Mouse (Mus musculus): Measurements from ENCODE around the gene Thrb. TPM values are rescaled to one million over a fixed set of nuclear protein-coding genes. Genes with fewer than 3 reads are reported as not detected.

The Thrb gene
- polyA plus RNA-seq, 1 experiment = 11.2 TPM

DNA sequence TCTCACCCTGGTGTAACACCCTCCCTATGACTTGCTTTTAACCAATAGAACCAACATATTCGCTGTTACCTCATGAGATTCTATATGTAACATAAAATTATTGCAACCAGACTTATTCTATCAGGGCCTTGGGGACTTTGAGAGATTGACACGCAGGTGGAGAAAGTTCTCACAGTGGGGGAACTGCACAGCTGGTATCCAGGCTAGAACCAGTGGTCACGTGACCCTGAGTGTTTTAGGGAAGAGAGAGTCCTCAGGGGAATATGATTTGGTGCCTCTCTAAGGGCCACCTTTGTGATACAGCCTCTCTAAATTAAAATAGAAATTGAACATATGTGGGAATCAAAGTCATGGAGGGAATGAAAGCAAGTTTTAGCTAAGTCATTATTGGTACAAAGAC lies 371.9 kb downstream of the Thrb start:
- no peaks in the 10 kb centered on the region for H3K4me1 ChIP-seq (ENCODE audit: control insufficient read depth, insufficient read depth, low read length)
- no peaks in the 10 kb centered on the region for H3K27me3 ChIP-seq (replicated peaks; ENCODE audit: control insufficient read depth, insufficient read depth, low read length)
- 93% methylated on average over 3 of the region's 3 CpGs for WGBS

DNA sequence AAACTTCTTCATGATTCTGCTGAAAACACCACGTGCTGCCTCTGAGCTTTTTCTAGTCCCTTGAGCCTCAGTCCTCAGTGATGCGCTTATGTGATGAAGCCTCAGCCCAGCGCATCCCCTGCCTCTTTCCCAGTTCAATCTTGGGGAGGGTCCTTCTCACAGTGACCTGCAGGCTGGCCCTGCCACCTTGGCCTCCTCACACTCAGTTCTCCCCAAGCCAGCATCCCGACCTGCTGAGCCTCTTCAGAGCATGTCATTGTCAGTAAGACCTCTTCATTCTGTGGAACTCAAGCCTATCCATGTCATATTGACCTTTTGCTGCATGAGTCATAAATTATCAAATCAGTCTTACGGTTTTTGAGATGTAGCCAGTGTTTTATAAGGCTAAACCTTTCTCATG lies 376.5 kb downstream of the Thrb start:
- Histone ChIP-seq H3K4me3 (ENCODE audit: insufficient read depth, low read depth, low read length) (no peak overlapping the region), H3K4me1 (ENCODE audit: control insufficient read depth, insufficient read depth, low read length) (no peaks in the 10 kb centered on the region), H3K36me3 (ENCODE audit: control insufficient read depth, insufficient read depth, low read length) (no peaks in the 10 kb centered on the region; the same call in 1 of the 2 replicates), H3K27ac (ENCODE audit: insufficient read depth, low read depth, low read length) (no peak overlapping the region), H3K27me3 (replicated peaks; ENCODE audit: control insufficient read depth, insufficient read depth, low read length) (no peaks in the 10 kb centered on the region)
- 69% methylated on average over 5 of the region's 5 CpGs for WGBS
- DNase-seq = no peak
- TF ChIP-seq CTCF (conservative IDR thresholded peaks at IDR 0.05; ENCODE audit: insufficient read depth, insufficient read length, low read depth, low read length) = no peak

More for the DNA sequence above, 371.9 kb downstream of the Thrb start:
- H3K36me3 ChIP-seq (ENCODE audit: control insufficient read depth, insufficient read depth, low read length) = no peaks in the 10 kb centered on the region; the same call in 1 of the 2 replicates
- H3K4me3 ChIP-seq (ENCODE audit: insufficient read depth, low read depth, low read length) = no peak overlapping the region
- H3K27ac ChIP-seq (ENCODE audit: insufficient read depth, low read depth, low read length) = no peak overlapping the region
- TF ChIP-seq CTCF (conservative IDR thresholded peaks at IDR 0.05; ENCODE audit: insufficient read depth, insufficient read length, low read depth, low read length) (no peak), POLR2A (IDR thresholded peaks at IDR 0.05; ENCODE audit: low read depth, low read length) (no peak)
- no peak for DNase-seq

DNA sequence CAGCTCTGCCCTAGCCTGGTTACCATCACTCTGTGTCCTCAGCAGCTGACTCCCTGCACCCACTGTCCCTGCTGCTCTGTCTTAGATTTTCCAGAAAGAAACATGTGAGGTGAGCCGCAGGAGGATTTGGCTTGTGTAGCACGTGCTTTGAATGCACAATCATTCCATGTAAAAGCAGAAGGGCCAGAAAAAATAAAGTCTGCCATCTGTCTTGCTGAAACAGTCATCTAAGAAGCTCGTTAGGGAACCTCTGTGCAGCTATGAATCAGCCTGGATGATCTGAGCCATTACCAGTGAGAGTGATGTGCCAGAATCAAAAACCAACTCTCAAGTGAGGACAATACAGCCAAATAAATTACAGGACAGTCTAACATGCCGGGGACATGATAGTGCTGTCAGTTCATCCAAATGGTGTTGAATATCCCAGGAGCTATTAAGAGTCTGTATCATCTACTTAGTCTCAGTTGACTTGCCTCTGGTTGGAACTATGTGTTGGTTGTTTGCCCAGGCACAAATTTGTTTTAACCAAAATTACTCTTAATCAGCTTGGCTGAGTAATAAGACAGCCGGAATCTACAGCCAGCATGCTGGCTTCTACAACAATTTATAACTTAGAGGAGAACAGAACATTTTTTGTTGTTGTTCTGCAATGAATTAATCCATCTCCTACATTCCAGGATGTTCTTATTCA lies 402.2 kb downstream of the Thrb start:
- no peak for DNase-seq
- H3K27ac ChIP-seq (ENCODE audit: insufficient read depth, low read depth, low read length) = no peak overlapping the region
- H3K4me3 ChIP-seq (ENCODE audit: insufficient read depth, low read depth, low read length) = no peak overlapping the region
- no peaks in the 10 kb centered on the region for H3K36me3 ChIP-seq (ENCODE audit: control insufficient read depth, insufficient read depth, low read length)
- no peaks in the 10 kb centered on the region for H3K4me1 ChIP-seq (ENCODE audit: control insufficient read depth, insufficient read depth, low read length)
- 54% methylated on average over 5 of the region's 5 CpGs for WGBS
- TF ChIP-seq POLR2A (IDR thresholded peaks at IDR 0.05; ENCODE audit: low read depth, low read length) = no peak
- TF ChIP-seq CTCF (conservative IDR thresholded peaks at IDR 0.05; ENCODE audit: insufficient read depth, insufficient read length, low read depth, low read length) = no peak
- H3K27me3 ChIP-seq (replicated peaks; ENCODE audit: control insufficient read depth, insufficient read depth, low read length) = no peaks in the 10 kb centered on the region; the same call in 1 of the 2 replicates
